Mouse (Mus musculus): ENCODE results near the gene Ccdc170. TPM values are rescaled to one million over a fixed set of nuclear protein-coding genes. Genes with fewer than 3 reads are reported as not detected.
"Not testable (repeated sequence)": the region's sequence is repeated elsewhere in the genome, so short reads cannot be mapped to it uniquely, and the experiment has no call there.

The Ccdc170 gene
- 0.20 TPM in 1 of 2 replicates, not detected in the other for polyA plus RNA-seq (2015; fragmentation: Nextera tagmentation; extraction: Ambion mirVana)

- Histone ChIP-seq H3K4me3 (no peak within 1 kb of the TSS), H3K36me3 (no peaks in the 10 kb centered on the region), H3K9ac (no peak within 1 kb of the TSS), H3K4me2 (replicated peaks) (no peak within 1 kb of the TSS), H3K9me3 (no peaks in the 10 kb centered on the region), H3K27ac (no peak within 1 kb of the TSS), H3K27me3 (no peaks in the 10 kb centered on the region), H3K4me1 (no peaks in the 10 kb centered on the region)
- no peak for ATAC-seq (ENCODE audit: low FRiP score, low read depth)
- WGBS = 49% methylated on average over 11 of the region's 11 CpGs
Observed at GRCm38 (mm10) chr10:4482355-4482754, at the start of gene Ccdc170. TSS of gene Ccdc170 (plus strand) at chr10:4482502.

GRCm38 (mm10) chr10:4432996-4433755 lies 49.1 kb upstream of the Ccdc170 start:
- Histone ChIP-seq H3K4me3 (peak overlapping the region; percentile 66), H3K4me1 (peaks cover 12% of the 10 kb centered on the region), H3K9me3 (no peaks in the 10 kb centered on the region), H3K27ac (peak overlapping the region; percentile 83), H3K36me3 (peaks cover 23% of the 10 kb centered on the region), H3K4me2 (replicated peaks) (peak overlapping the region; percentile 71), H3K9ac (peak overlapping the region; percentile 77), H3K27me3 (no peaks in the 10 kb centered on the region)
- WGBS = 8% methylated on average over 19 of the region's 19 CpGs
- ATAC-seq (ENCODE audit: low FRiP score, low read depth) = no peak

DNA sequence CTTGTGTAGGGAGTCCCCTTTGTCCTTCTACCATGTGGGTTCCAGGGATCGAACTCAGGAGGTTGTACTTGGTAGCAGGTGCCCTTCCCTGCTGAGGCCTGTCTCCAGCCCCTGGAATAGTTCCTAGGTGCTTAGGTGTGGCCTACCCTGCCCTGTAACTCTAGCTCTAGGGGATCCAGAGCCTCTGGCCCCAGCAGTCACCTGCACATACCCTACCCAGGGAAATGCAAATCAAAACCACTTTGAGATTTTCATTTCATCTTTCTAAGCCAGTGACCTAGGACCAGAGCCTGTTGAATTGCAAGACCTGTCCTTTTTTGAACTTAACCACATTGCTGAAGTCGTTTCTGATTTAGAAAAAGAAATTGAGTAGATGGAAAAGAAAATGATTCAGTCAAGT lies 48.4 kb upstream of the Ccdc170 start:
- Histone ChIP-seq H3K4me2 (replicated peaks) (peak overlapping the region; percentile 71), H3K4me1 (peaks cover 12% of the 10 kb centered on the region), H3K4me3 (peak overlapping the region; percentile 66; the same call in 1 of the 2 replicates), H3K36me3 (peaks cover 25% of the 10 kb centered on the region)
- H3K27ac ChIP-seq; H3K27me3 ChIP-seq; ATAC-seq (ENCODE audit: low FRiP score, low read depth); H3K9me3 ChIP-seq; H3K9ac ChIP-seq: not testable (repeated sequence)
- 77% methylated on average over 2 of the region's 2 CpGs for WGBS

DNA sequence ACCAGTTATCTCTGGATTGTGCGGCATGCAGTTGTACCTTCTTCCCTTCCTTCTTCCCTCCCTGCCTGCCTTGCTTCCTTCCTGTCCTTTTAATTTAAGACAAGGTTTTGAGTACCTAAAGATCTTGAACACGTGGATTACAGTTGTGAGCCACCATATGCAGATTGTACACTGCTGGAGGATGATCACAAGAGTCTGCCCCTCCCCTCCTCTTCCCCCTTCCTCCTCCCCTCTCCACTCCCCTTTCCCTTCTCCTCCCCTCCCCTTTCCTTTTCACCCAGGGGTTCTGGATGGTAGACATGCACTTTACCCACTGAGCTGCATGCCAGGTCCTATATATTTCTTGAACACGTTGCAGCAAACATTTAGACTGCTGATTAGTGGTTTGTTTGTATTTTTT lies 46.9 kb upstream of the Ccdc170 start:
- ATAC-seq (ENCODE audit: low FRiP score, low read depth) = no peak
- no peak overlapping the region for H3K4me2 ChIP-seq (replicated peaks)
- H3K36me3 ChIP-seq = peaks cover 39% of the 10 kb centered on the region
- no peak overlapping the region for H3K27ac ChIP-seq
- H3K27me3 ChIP-seq = no peaks in the 10 kb centered on the region
- H3K4me3 ChIP-seq = no peak overlapping the region
- 88% methylated on average over 3 of the region's 3 CpGs for WGBS
- H3K9ac ChIP-seq = no peak overlapping the region
- no peaks in the 10 kb centered on the region for H3K9me3 ChIP-seq
- peaks cover 12% of the 10 kb centered on the region for H3K4me1 ChIP-seq

GRCm38 (mm10) chr10:4456409-4456808 lies 25.9 kb upstream of the Ccdc170 start:
- no peak for ATAC-seq (ENCODE audit: low FRiP score, low read depth)

DNA sequence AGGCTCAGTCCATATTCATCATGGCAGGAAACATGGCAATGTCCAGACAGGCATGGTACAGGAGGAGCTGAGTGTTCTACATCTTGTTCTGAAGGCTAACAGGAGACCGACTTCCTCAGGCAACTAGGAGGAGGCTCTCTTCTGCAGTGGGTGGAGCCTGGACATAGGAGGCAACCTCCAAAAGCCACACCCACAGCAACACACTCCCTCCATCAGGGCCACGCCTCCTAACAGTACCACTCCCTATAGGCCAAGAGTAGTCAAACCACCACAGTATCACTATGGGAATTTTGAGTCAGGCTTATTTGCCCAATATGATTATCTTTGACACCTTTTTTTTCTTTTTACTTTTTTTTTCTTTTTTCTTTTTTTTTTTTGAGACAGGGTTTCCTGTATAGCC lies 22.1 kb upstream of the Ccdc170 start:
- no peaks in the 10 kb centered on the region for H3K9me3 ChIP-seq
- H3K36me3 ChIP-seq = peaks cover 7% of the 10 kb centered on the region
- no peak overlapping the region for H3K4me2 ChIP-seq (replicated peaks)
- ATAC-seq (ENCODE audit: low FRiP score, low read depth) = no peak
- no peak overlapping the region for H3K27ac ChIP-seq
- no peaks in the 10 kb centered on the region for H3K27me3 ChIP-seq
- no peak overlapping the region for H3K4me3 ChIP-seq
- WGBS = 94% methylated on average over 2 of the region's 2 CpGs
- no peak overlapping the region for H3K9ac ChIP-seq
- H3K4me1 ChIP-seq = peaks cover 4% of the 10 kb centered on the region; the same call in 1 of the 2 replicates

More at GRCm38 (mm10) chr10:4456409-4456808, 25.9 kb upstream of the Ccdc170 start:
- Histone ChIP-seq H3K9me3 (no peaks in the 10 kb centered on the region), H3K4me1 (no peaks in the 10 kb centered on the region), H3K27me3 (no peaks in the 10 kb centered on the region), H3K9ac (no peak overlapping the region), H3K36me3 (peaks cover 39% of the 10 kb centered on the region), H3K27ac (no peak overlapping the region), H3K4me2 (replicated peaks) (no peak overlapping the region), H3K4me3 (no peak overlapping the region)
- 75% methylated on average over 4 of the region's 4 CpGs for WGBS

- no peak overlapping the region for H3K4me3 ChIP-seq
- no peak overlapping the region for H3K27ac ChIP-seq
- no peak for ATAC-seq (ENCODE audit: low FRiP score, low read depth)
- H3K4me1 ChIP-seq = peaks cover 4% of the 10 kb centered on the region; the same call in 1 of the 2 replicates
- no peak overlapping the region for H3K9ac ChIP-seq
- H3K9me3 ChIP-seq = no peaks in the 10 kb centered on the region
- H3K36me3 ChIP-seq = no peaks in the 10 kb centered on the region
- no peaks in the 10 kb centered on the region for H3K27me3 ChIP-seq
- H3K4me2 ChIP-seq (replicated peaks) = no peak overlapping the region
- WGBS = 65% methylated on average over 7 of the region's 7 CpGs
Observed at GRCm38 (mm10) chr10:4465799-4466198, 16.5 kb upstream of the Ccdc170 start.

DNA sequence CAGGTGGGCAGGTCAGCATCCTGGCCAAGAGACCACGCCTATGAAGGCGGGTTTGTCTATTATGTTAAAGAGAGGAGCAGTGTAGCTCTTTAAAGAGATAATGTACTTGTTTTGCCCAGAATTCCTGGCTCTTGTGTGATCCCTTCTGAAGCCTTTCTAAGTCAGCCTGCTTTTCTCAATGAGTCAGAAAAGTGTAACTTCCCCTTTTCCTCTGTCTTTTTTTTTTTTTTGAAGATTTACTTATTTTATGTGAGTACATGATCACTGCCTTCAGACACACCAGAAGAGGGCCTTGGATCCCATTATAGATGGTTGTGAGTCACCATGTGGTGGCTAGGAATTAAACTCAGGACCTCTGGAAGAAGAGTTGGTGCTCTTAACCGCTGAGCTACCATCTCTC lies 12.9 kb upstream of the Ccdc170 start:
- ATAC-seq (ENCODE audit: low FRiP score, low read depth) = no peak
- Histone ChIP-seq H3K36me3 (no peaks in the 10 kb centered on the region), H3K27me3 (no peaks in the 10 kb centered on the region), H3K9ac (no peak overlapping the region), H3K9me3 (no peaks in the 10 kb centered on the region), H3K4me2 (replicated peaks) (no peak overlapping the region), H3K4me1 (peaks cover 3% of the 10 kb centered on the region; the same call in 1 of the 2 replicates), H3K27ac (no peak overlapping the region), H3K4me3 (no peak overlapping the region)
- 81% methylated on average over 3 of the region's 3 CpGs for WGBS

GRCm38 (mm10) chr10:4473591-4473993 lies 8.7 kb upstream of the Ccdc170 start:
- Histone ChIP-seq H3K27ac (no peak overlapping the region), H3K4me2 (replicated peaks) (no peak overlapping the region), H3K36me3 (no peaks in the 10 kb centered on the region), H3K9ac (no peak overlapping the region), H3K9me3 (no peaks in the 10 kb centered on the region), H3K27me3 (no peaks in the 10 kb centered on the region), H3K4me3 (no peak overlapping the region), H3K4me1 (no peaks in the 10 kb centered on the region)
- no peak for ATAC-seq (ENCODE audit: low FRiP score, low read depth)
- WGBS = 65% methylated on average over 11 of the region's 11 CpGs

- no peak for ATAC-seq (ENCODE audit: low FRiP score, low read depth)
- Histone ChIP-seq H3K27ac (no peak overlapping the region), H3K4me2 (replicated peaks) (no peak overlapping the region), H3K9ac (no peak overlapping the region), H3K9me3 (no peaks in the 10 kb centered on the region), H3K4me1 (no peaks in the 10 kb centered on the region), H3K36me3 (no peaks in the 10 kb centered on the region), H3K27me3 (no peaks in the 10 kb centered on the region), H3K4me3 (no peak overlapping the region)
- WGBS = 85% methylated on average over 3 of the region's 3 CpGs
Observed at GRCm38 (mm10) chr10:4475431-4475830, 6.9 kb upstream of the Ccdc170 start.

DNA sequence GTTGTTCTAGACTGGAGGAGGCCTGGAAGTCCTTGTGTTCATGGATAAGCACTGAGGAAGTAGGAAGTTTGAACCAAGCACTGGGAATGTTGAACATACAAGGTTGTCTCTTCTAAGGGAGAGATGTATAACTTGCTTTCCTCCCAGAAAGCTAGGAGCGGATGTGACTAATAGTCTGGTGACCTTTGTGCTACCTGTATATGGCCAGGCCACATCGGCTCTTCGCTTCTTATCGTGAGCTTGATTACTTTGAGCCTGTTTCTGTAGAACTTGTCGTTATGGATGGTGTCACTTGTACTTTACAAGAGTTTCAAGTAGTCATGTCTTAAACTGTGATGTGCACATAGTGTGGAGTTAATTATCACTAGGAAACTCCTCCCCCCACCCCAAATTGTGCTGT lies 5.7 kb upstream of the Ccdc170 start:
- ATAC-seq (ENCODE audit: low FRiP score, low read depth) = no peak
- Histone ChIP-seq H3K36me3 (no peaks in the 10 kb centered on the region), H3K9ac (no peak overlapping the region), H3K9me3 (no peaks in the 10 kb centered on the region), H3K4me1 (no peaks in the 10 kb centered on the region), H3K4me3 (no peak overlapping the region), H3K27me3 (no peaks in the 10 kb centered on the region), H3K4me2 (replicated peaks) (no peak overlapping the region), H3K27ac (no peak overlapping the region)
- WGBS = 80% methylated on average over 5 of the region's 5 CpGs

- Histone ChIP-seq H3K9ac (no peak overlapping the region), H3K4me3 (no peak overlapping the region), H3K4me2 (replicated peaks) (no peak overlapping the region), H3K36me3 (no peaks in the 10 kb centered on the region), H3K27ac (no peak overlapping the region), H3K27me3 (no peaks in the 10 kb centered on the region), H3K4me1 (no peaks in the 10 kb centered on the region), H3K9me3 (no peaks in the 10 kb centered on the region)
- WGBS = 16% methylated on average over 3 of the region's 3 CpGs
- no peak for ATAC-seq (ENCODE audit: low FRiP score, low read depth)
Observed at GRCm38 (mm10) chr10:4480929-4481328, 1.4 kb upstream of the Ccdc170 start.

DNA sequence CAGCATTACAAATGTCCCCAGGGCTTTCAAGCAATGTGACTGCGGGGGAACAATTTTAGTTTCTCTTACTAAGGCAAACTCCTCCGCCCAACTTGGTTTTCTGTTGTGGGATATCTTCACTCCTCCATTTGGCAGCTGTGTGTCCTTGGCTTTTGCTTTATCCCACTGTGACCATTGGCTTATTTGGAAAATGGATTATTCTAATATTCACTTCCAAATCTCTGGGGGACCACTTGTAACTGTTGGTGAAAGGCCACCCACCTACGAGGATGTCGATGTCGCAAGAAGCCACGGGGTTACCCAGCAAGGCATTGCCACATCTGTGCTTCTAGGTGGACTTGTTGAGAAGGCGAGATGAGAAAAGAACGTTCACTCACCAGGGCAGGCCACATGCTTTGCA lies 607 bp upstream of the Ccdc170 start:
- Histone ChIP-seq H3K4me3 (no peak overlapping the region), H3K9me3 (no peaks in the 10 kb centered on the region), H3K9ac (no peak overlapping the region), H3K4me1 (no peaks in the 10 kb centered on the region), H3K27me3 (no peaks in the 10 kb centered on the region), H3K36me3 (no peaks in the 10 kb centered on the region), H3K4me2 (replicated peaks) (no peak overlapping the region), H3K27ac (no peak overlapping the region)
- WGBS = 75% methylated on average over 8 of the region's 8 CpGs
- no peak for ATAC-seq (ENCODE audit: low FRiP score, low read depth)
